Mouse (Mus musculus): ENCODE data around the gene Skap1.

DNA sequence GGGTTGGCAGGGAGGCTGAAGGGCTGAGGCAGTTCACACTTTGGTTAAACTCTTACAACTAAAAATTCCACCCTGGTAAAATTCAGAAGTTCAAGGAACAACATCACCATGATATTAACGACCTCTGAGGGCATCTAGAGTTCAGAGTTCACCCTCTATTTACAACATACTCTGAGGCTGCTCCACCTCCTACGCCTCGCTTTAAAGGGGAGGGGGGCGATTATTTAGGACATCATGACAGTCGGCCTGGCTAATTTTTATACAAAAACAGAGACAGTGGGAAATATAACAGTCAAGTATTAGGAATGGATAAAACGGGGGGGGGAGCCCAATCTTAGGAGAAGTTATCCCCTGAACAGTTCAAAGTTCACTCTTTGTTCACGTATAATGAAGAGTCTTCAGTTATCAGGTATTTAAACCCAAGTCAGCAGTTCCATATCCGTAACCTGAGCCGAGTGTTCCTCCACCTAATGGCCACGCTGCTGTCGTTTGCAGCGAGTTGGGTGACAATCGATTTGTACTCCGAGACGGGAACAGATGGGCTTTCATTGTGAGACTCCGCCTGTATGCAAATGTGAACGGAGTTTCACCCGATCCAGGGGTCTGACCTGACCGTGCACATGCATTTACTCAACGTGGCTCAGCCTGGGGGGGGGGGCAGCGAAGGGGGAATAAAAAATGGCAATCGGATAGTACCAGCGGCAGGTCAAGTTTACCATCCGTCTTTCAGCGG is 114.3 kb downstream of the Skap1 start:
- TF ChIP-seq POLR2A (IDR thresholded peaks at IDR 0.05; ENCODE audit: insufficient read depth, low read depth, low read length) (no peak), CTCF (IDR thresholded peaks at IDR 0.05) (no peak), EP300 (IDR thresholded peaks at IDR 0.05; ENCODE audit: insufficient read depth, low read depth, low read length) (no peak)
